Mouse (Mus musculus) neural tube, embryonic 13.5 days (tissue): ENCODE measurements around the gene Odf3l1. TPM values are rescaled to one million over a fixed set of nuclear protein-coding genes. Genes with fewer than 3 reads are reported as not detected.

Source experiments
- ATAC-seq: fragments of 200-750 bp; cut with Nextera tagmentation; 2 replicates; pipeline ENCODE4 v1.8.0; 2017; ENCODE audit warnings: low read depth, mild to moderate bottlenecking, moderate TSS enrichment, moderate library complexity
- H3K27ac ChIP-seq: fragments of 300-500 bp; sonication (generic); replicated peaks from 2 replicates; pipeline ENCODE4 v1.5.1; 2015; ENCODE audit warnings: moderate library complexity, mild to moderate bottlenecking, inconsistent platforms
- H3K27me3 ChIP-seq: fragments of 300-500 bp; sonication (generic); 2 replicates; pipeline ENCODE4 v1.6.1; 2015; ENCODE audit warnings: mild to moderate bottlenecking, inconsistent platforms
- H3K36me3 ChIP-seq: fragments of 300-500 bp; sonication (generic); 2 replicates; pipeline ENCODE4 v1.6.1; 2015; ENCODE audit warnings: mild to moderate bottlenecking, inconsistent platforms
- H3K4me1 ChIP-seq: fragments of 300-500 bp; sonication (generic); replicated peaks from 2 replicates; pipeline ENCODE4 v1.6.1; 2015; ENCODE audit warnings: inconsistent platforms
- H3K4me2 ChIP-seq: fragments of 300-500 bp; sonication (generic); 2 replicates; pipeline ENCODE4 v1.6.1; 2015; ENCODE audit warnings: inconsistent platforms, mild to moderate bottlenecking, moderate library complexity
- H3K4me3 ChIP-seq: fragments of 300-500 bp; sonication (generic); 2 replicates; pipeline ENCODE4 v1.5.1; 2015; ENCODE audit warnings: mild to moderate bottlenecking, inconsistent platforms
- H3K9ac ChIP-seq: fragments of 300-500 bp; sonication (generic); 2 replicates; pipeline ENCODE4 v1.6.1; 2015; ENCODE audit warnings: moderate library complexity, mild to moderate bottlenecking, inconsistent platforms
- H3K9me3 ChIP-seq: fragments of 300-500 bp; sonication (generic); 2 replicates; pipeline ENCODE4 v1.6.1; 2016; ENCODE audit warnings: inconsistent platforms
- WGBS: fragments of 180-500 bp; shearing (Covaris S2); methylation state at CpG from one replicate; pipeline ENCODE4 v1.1.7; 2015; 5-methylcytosine and 5-hydroxymethylcytosine counted together
- polyA plus RNA-seq: library from polyadenylated mRNA; unstranded; fragments of >200 nt; fragmentation: Nextera tagmentation; extraction: Ambion mirVana; gene quantifications from 2 replicates; pipeline ENCODE4 v1.2.1, GENCODE M21; 2015

Gene Odf3l1
- polyA plus RNA-seq, 1 experiment from 2014 or later, result not detected

- Histone ChIP-seq H3K36me3 (no peaks in the 10 kb centered on the region), H3K27me3 (no peaks in the 10 kb centered on the region; the same call in 1 of the 2 replicates), H3K9me3 (no peaks in the 10 kb centered on the region), H3K9ac (no peak overlapping the region), H3K4me2 (no peak overlapping the region), H3K4me1 (peaks cover 26% of the 10 kb centered on the region), H3K4me3 (no peak overlapping the region), H3K27ac (no peak overlapping the region)
- WGBS, result 54% methylated on average over 9 of the region's 9 CpGs
- 0 out of 2 replicates have a peak, but pooled peaks have one; percentile 2 for ATAC-seq
Observed at GRCm38 (mm10) chr9:56880790-56881189, 16.3 kb upstream of the Odf3l1 start.

DNA sequence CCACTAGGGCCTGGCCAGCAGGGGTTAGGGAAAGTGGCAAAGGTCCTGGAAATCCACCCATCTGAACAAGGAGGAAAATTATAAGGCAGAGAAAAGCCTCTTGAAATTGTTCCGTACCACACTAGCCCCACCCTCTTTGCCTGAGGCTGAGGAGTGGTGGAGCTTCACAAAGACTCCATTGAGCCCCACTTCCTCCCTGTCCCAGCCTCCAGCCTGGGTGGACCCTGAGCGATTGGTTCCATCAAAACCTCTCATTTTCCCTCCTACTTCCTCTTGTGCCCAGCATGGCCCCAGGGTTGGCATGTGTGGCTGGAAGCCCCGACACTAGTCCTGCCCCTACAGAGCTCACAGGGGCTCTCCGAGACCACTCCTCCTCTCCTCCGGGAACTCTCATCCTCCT lies 12.8 kb upstream of the Odf3l1 start:
- H3K4me2 ChIP-seq, result no peak overlapping the region
- 66% methylated on average over 5 of the region's 5 CpGs for WGBS
- no peak overlapping the region for H3K9ac ChIP-seq
- H3K27ac ChIP-seq, result peak overlapping the region; percentile 42; the same call in 1 of the 2 replicates
- no peaks in the 10 kb centered on the region for H3K27me3 ChIP-seq
- H3K4me3 ChIP-seq, result no peak overlapping the region
- peaks cover 23% of the 10 kb centered on the region for H3K4me1 ChIP-seq
- H3K9me3 ChIP-seq, result no peaks in the 10 kb centered on the region
- no peaks in the 10 kb centered on the region for H3K36me3 ChIP-seq
- no peak for ATAC-seq

- no peaks in the 10 kb centered on the region for H3K36me3 ChIP-seq
- H3K27me3 ChIP-seq, result no peaks in the 10 kb centered on the region
- ATAC-seq, result peak; percentile 51
- no peak overlapping the region for H3K4me2 ChIP-seq
- peaks cover 20% of the 10 kb centered on the region for H3K4me1 ChIP-seq
- H3K27ac ChIP-seq, result peak overlapping the region; percentile 42
- H3K4me3 ChIP-seq, result no peak overlapping the region
- H3K9ac ChIP-seq, result no peak overlapping the region
- H3K9me3 ChIP-seq, result no peaks in the 10 kb centered on the region
- WGBS, result 38% methylated on average over 9 of the region's 9 CpGs
Observed at GRCm38 (mm10) chr9:56876784-56877183, 12.3 kb upstream of the Odf3l1 start.

GRCm38 (mm10) chr9:56873097-56873496 lies 8.6 kb upstream of the Odf3l1 start:
- no peak overlapping the region for H3K4me2 ChIP-seq
- H3K4me3 ChIP-seq, result no peak overlapping the region
- H3K9ac ChIP-seq, result no peak overlapping the region
- H3K9me3 ChIP-seq, result no peaks in the 10 kb centered on the region
- 81% methylated on average over 1 of the region's 1 CpGs for WGBS
- no peak overlapping the region for H3K27ac ChIP-seq
- H3K36me3 ChIP-seq, result no peaks in the 10 kb centered on the region
- H3K27me3 ChIP-seq, result no peaks in the 10 kb centered on the region
- ATAC-seq, result no peak
- H3K4me1 ChIP-seq, result peaks cover 41% of the 10 kb centered on the region

GRCm38 (mm10) chr9:56872105-56872903 lies 7.8 kb upstream of the Odf3l1 start:
- ATAC-seq, result no peak
- WGBS, result 82% methylated on average over 5 of the region's 5 CpGs
- H3K36me3 ChIP-seq, result no peaks in the 10 kb centered on the region

GRCm38 (mm10) chr9:56871191-56871590 lies 6.7 kb upstream of the Odf3l1 start:
- H3K4me2 ChIP-seq, result no peak overlapping the region
- peaks cover 14% of the 10 kb centered on the region for H3K27me3 ChIP-seq
- H3K9me3 ChIP-seq, result no peaks in the 10 kb centered on the region
- no peak for ATAC-seq
- H3K36me3 ChIP-seq, result no peaks in the 10 kb centered on the region
- no peak overlapping the region for H3K9ac ChIP-seq
- 33% methylated on average over 5 of the region's 5 CpGs for WGBS
- peaks cover 41% of the 10 kb centered on the region for H3K4me1 ChIP-seq
- no peak overlapping the region for H3K4me3 ChIP-seq
- H3K27ac ChIP-seq, result no peak overlapping the region

More at GRCm38 (mm10) chr9:56872105-56872903, 7.8 kb upstream of the Odf3l1 start:
- Histone ChIP-seq H3K4me3 (no peak overlapping the region), H3K9ac (no peak overlapping the region), H3K27me3 (peaks cover 4% of the 10 kb centered on the region; the same call in 1 of the 2 replicates), H3K4me2 (no peak overlapping the region), H3K9me3 (no peaks in the 10 kb centered on the region), H3K4me1 (peaks cover 49% of the 10 kb centered on the region), H3K27ac (no peak overlapping the region)

- no peak overlapping the region for H3K4me2 ChIP-seq
- H3K27ac ChIP-seq, result 0 out of 2 replicates have a peak overlapping the region, but pooled peaks have one; percentile 28
- WGBS, result 61% methylated on average over 10 of the region's 10 CpGs
- no peaks in the 10 kb centered on the region for H3K36me3 ChIP-seq
- peaks cover 41% of the 10 kb centered on the region for H3K4me1 ChIP-seq
- H3K9ac ChIP-seq, result no peak overlapping the region
- H3K27me3 ChIP-seq, result peaks cover 18% of the 10 kb centered on the region
- ATAC-seq, result no peak
- no peaks in the 10 kb centered on the region for H3K9me3 ChIP-seq
- no peak overlapping the region for H3K4me3 ChIP-seq
Observed at GRCm38 (mm10) chr9:56870778-56871177, 6.3 kb upstream of the Odf3l1 start.

DNA sequence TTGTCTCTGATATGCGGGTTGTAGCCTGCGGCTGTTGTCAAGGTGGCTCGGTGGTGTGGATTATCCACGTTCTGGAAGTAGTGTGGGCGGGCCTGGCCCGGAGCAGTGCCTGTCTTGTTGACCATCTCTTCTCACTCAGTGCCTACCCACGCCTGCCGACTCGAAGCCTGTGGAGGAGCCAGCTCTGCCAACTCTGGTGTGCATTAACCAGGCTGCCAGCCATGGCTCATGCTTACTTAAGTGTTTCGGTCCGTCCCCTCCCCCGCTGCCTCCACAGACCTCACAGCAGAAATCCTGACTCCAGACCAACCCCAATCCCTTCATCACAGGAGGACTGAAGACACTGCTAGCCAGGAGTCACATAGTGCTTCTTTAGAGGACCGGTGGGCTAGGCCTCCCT lies 5.1 kb upstream of the Odf3l1 start:
- no peak for ATAC-seq
- Histone ChIP-seq H3K4me2 (no peak overlapping the region), H3K4me3 (no peak overlapping the region), H3K4me1 (peaks cover 44% of the 10 kb centered on the region), H3K9me3 (no peaks in the 10 kb centered on the region), H3K36me3 (no peaks in the 10 kb centered on the region), H3K27ac (no peak overlapping the region), H3K27me3 (peaks cover 31% of the 10 kb centered on the region), H3K9ac (no peak overlapping the region)
- 86% methylated on average over 13 of the region's 13 CpGs for WGBS

- WGBS, result 16% methylated on average over 6 of the region's 6 CpGs
- peak overlapping the region; percentile 43; the same call in 1 of the 2 replicates for H3K4me2 ChIP-seq
- no peaks in the 10 kb centered on the region for H3K9me3 ChIP-seq
- no peak overlapping the region for H3K9ac ChIP-seq
- H3K4me1 ChIP-seq, result peaks cover 45% of the 10 kb centered on the region
- H3K4me3 ChIP-seq, result no peak overlapping the region
- peak overlapping the region; percentile 72 for H3K27ac ChIP-seq
- no peaks in the 10 kb centered on the region for H3K36me3 ChIP-seq
- ATAC-seq, result peak; percentile 85
- H3K27me3 ChIP-seq, result peaks cover 43% of the 10 kb centered on the region
Observed at GRCm38 (mm10) chr9:56868292-56868691, 3.8 kb upstream of the Odf3l1 start.

DNA sequence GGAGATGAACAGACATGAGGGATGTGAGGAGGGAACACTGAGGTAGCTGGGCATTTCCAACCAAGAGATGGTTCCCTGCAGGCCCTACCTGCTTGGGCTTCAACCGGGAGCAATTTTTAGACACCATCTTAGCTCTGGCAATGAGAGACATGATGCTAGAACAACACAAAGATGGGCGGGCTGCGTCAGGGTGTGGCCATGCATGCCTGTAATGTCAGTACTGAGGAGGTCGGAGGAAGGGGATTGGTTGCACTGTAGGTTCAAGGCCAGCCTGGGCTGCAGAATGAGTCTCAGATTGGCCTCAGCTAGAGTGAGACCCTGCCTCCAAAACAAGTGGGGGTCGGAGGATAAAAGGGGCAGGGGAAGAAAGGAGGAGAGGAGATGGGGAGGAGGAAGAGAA lies 2.0 kb upstream of the Odf3l1 start:
- Histone ChIP-seq H3K36me3 (no peaks in the 10 kb centered on the region), H3K9me3 (no peaks in the 10 kb centered on the region), H3K4me1 (peaks cover 38% of the 10 kb centered on the region), H3K27ac (no peak overlapping the region), H3K4me3 (peak overlapping the region; percentile 32), H3K27me3 (peaks cover 47% of the 10 kb centered on the region), H3K4me2 (peak overlapping the region; percentile 43), H3K9ac (no peak overlapping the region)
- no peak for ATAC-seq
- WGBS, result 83% methylated on average over 5 of the region's 5 CpGs

GRCm38 (mm10) chr9:56865673-56866400 lies 1.4 kb upstream of the Odf3l1 start:
- Histone ChIP-seq H3K4me3 (peak overlapping the region; percentile 32), H3K36me3 (no peaks in the 10 kb centered on the region), H3K9ac (peak overlapping the region; percentile 22; the same call in 1 of the 2 replicates), H3K27me3 (peaks cover 47% of the 10 kb centered on the region), H3K4me1 (peaks cover 34% of the 10 kb centered on the region), H3K27ac (no peak overlapping the region), H3K9me3 (no peaks in the 10 kb centered on the region), H3K4me2 (peak overlapping the region; percentile 43)
- WGBS, result 76% methylated on average over 11 of the region's 11 CpGs
- ATAC-seq, result no peak

DNA sequence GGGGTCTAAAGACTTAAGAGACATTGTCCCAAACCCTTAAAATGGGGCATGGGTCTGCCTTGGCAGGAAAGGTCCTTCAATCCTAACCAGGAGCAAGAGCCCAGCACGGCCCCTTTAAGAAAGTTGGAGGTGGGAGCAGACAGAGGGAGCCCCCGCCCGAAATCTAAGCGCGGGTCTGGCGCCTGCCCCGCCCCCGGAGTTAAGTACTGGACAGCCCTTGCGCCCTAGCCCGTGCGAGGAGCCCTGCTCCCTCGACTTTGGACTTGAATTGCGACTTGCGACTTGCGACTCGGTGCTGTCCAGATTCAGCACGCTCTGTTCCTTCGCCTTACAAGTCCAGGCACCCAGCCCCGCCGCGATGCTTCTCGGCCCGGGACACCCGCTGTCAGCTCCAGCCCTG lies 353 bp upstream of the Odf3l1 start, which contains the start of gene Cspg4:
Gene Cspg4 (plus strand): TSS at position 202 of the 400 bp plus-strand sequence.
- peak within 1 kb of the TSS; percentile 32 for H3K4me3 ChIP-seq
- no peaks in the 10 kb centered on the region for H3K9me3 ChIP-seq
- H3K9ac ChIP-seq, result peak within 1 kb of the TSS; percentile 22; the same call in 1 of the 2 replicates
- 2% methylated on average over 24 of the region's 24 CpGs for WGBS
- no peak for ATAC-seq
- no peaks in the 10 kb centered on the region for H3K36me3 ChIP-seq
- H3K27me3 ChIP-seq, result peaks cover 47% of the 10 kb centered on the region
- peak within 1 kb of the TSS; percentile 43 for H3K4me2 ChIP-seq
- H3K27ac ChIP-seq, result peak within 1 kb of the TSS; percentile 13; the same call in 1 of the 2 replicates
- H3K4me1 ChIP-seq, result peaks cover 36% of the 10 kb centered on the region
